Mouse (Mus musculus): Measurements from ENCODE around the gene Set.

GRCm38 (mm10) chr2:30087310-30087709, 30.1 kb downstream of the Set start:
- TF ChIP-seq CTCF (IDR thresholded peaks at IDR 0.05; ENCODE audit: control insufficient read depth, insufficient read depth, insufficient read length) (no peak), MAX (IDR thresholded peaks at IDR 0.05) (no peak), USF1 (IDR thresholded peaks at IDR 0.05; ENCODE audit: low read depth) (no peak), MYOD1 (IDR thresholded peaks at IDR 0.05; ENCODE audit: control insufficient read depth, insufficient read length, low read depth) (no peak), FOSL1 (IDR thresholded peaks at IDR 0.05; ENCODE audit: insufficient read depth, low read length, poor library complexity, severe bottlenecking) (no peak)
